Mouse (Mus musculus): ENCODE measurements around the gene Usf1. TPM values are rescaled to one million over a fixed set of nuclear protein-coding genes. Genes with fewer than 3 reads are reported as not detected.

Usf1 gene
- polyA plus RNA-seq, 1 experiment from 2014 or later = 53.3 TPM

DNA sequence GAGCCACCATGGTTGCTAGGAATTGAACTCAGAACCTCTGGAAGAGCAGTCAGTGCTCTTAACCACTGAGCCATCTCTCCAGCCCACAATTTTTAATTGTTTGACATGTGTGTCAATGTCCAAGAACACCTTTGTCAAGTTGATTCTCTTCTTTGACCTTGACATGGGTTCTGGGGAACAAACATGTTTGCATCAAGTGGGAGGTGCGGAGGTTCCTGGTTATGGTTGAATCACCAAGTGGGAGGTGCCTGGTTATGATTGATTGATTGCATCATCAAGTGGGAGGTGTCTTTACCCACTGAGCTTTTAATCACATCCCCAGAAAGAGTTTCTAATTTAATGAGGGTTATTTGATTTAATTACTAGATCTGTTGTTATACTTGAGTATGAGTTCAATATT lies 46.5 kb downstream of the Usf1 start:
- Histone ChIP-seq H3K27me3 (replicated peaks) (no peaks in the 10 kb centered on the region), H3K27ac (replicated peaks) (no peak overlapping the region), H3K36me3 (peaks cover 24% of the 10 kb centered on the region), H3K4me3 (no peak overlapping the region), H3K4me1 (peaks cover 14% of the 10 kb centered on the region), H3K9me3 (no peaks in the 10 kb centered on the region), H3K4me2 (no peak overlapping the region), H3K9ac (no peak overlapping the region)
- 86% methylated on average over 1 of the region's 1 CpGs for WGBS
- ATAC-seq (ENCODE audit: extremely low read depth, insufficient number of reproducible peaks, low FRiP score, low TSS enrichment) = no peak

DNA sequence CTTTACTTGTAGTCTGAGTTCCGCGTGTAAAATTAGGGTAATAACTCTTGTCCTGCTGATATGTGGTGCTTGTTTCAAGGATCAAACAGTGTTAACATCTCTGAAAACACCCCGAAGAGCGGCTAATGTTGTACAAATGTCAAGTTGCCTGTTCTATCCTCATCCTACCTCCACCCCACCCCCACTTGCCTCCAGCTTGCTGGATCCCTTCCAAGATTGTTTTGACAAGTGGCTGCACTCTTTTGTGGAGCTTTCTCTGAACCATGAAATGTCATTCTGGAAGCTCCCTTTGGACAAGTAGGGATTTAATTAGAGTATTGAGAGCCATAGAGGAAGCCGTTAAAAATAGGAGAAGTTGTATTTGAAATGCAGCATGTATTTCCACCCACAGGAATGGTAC lies 48.7 kb downstream of the Usf1 start:
- peaks cover 44% of the 10 kb centered on the region for H3K36me3 ChIP-seq
- H3K4me1 ChIP-seq = peaks cover 14% of the 10 kb centered on the region
- 46% methylated on average over 5 of the region's 5 CpGs for WGBS
- no peak overlapping the region for H3K4me3 ChIP-seq
- H3K27ac ChIP-seq (replicated peaks) = peak overlapping the region; percentile 17; the same call in 1 of the 2 replicates
- H3K27me3 ChIP-seq (replicated peaks) = no peaks in the 10 kb centered on the region
- H3K9me3 ChIP-seq = no peaks in the 10 kb centered on the region
- no peak overlapping the region for H3K9ac ChIP-seq
- no peak for ATAC-seq (ENCODE audit: extremely low read depth, insufficient number of reproducible peaks, low FRiP score, low TSS enrichment)
- H3K4me2 ChIP-seq = peak overlapping the region; percentile 6; the same call in 1 of the 2 replicates

DNA sequence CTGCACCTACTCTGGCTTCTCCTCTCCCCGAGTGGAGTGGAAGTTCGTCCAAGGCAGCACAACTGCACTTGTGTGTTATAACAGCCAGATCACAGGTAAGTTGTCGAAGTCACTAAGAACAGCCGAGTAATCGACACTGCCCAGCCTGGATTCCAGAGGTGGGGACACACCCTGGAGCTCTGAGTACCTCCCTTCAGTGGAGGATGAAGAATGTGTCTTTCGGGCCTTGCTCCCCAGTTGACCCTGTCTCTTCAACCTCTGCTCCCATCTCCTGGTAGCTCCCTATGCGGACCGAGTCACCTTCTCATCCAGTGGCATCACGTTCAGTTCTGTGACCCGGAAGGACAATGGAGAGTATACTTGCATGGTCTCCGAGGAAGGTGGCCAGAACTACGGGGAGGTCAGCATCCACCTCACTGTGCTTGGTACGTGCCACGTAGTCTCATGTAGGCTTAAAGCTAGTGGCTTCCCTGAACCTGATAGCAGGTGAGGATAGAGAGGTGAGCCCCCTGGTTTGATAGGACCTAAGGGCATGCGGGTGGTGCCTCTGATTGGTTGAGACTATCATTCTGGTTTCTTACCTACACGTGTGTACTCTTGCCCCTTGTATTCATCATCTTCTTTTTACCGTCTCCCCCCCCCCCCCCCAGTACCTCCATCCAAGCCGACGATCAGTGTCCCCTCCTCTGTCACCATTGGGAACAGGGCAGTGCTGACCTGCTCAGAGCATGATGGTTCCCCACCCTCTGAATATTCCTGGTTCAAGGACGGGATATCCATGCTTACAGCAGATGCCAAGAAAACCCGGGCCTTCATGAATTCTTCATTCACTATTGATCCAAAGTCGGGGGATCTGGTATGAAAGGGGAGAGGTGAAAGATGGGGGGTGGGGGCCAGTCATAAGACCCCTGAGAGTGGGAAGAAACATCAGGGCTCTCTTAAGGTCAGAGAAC lies 49.7 kb downstream of the Usf1 start:
- 88% methylated on average over 22 of the region's 22 CpGs for WGBS
- no peaks in the 10 kb centered on the region for H3K9me3 ChIP-seq

DNA sequence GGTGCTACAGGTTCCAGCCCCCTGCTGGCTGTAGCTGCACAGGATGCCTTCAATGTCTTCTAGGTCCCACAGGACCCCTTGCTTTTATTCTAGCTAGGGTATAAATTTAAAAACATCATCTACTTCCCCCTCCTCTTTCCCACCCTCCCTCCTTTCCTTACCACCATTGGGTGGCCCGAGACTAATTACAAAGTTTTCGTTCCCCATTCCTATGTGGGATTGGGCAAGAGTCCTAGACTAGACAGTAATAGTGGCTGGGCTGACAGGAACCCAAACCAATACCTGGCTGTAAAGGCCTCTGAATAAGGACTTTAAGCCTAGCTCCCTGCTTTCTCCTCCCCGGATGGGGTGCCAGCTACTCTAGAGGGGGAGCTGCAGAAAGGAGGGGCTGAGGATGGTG lies 52.0 kb downstream of the Usf1 start:
- WGBS = 84% methylated on average over 3 of the region's 3 CpGs
- Histone ChIP-seq H3K9ac (no peak overlapping the region), H3K4me3 (no peak overlapping the region), H3K27me3 (replicated peaks) (no peaks in the 10 kb centered on the region), H3K4me1 (peaks cover 14% of the 10 kb centered on the region), H3K4me2 (no peak overlapping the region), H3K9me3 (no peaks in the 10 kb centered on the region), H3K27ac (replicated peaks) (no peak overlapping the region), H3K36me3 (peaks cover 52% of the 10 kb centered on the region)
- no peak for ATAC-seq (ENCODE audit: extremely low read depth, insufficient number of reproducible peaks, low FRiP score, low TSS enrichment)

More for the DNA sequence above, 49.7 kb downstream of the Usf1 start:
- peaks cover 14% of the 10 kb centered on the region for H3K4me1 ChIP-seq
- no peak for ATAC-seq (ENCODE audit: extremely low read depth, insufficient number of reproducible peaks, low FRiP score, low TSS enrichment)
- no peak overlapping the region for H3K27ac ChIP-seq (replicated peaks)
- no peak overlapping the region for H3K4me3 ChIP-seq
- peaks cover 52% of the 10 kb centered on the region for H3K36me3 ChIP-seq
- no peaks in the 10 kb centered on the region for H3K27me3 ChIP-seq (replicated peaks)
- no peak overlapping the region for H3K9ac ChIP-seq
- no peak overlapping the region for H3K4me2 ChIP-seq

GRCm38 (mm10) chr1:171465749-171466412 lies 54.8 kb downstream of the Usf1 start:
- ATAC-seq (ENCODE audit: extremely low read depth, insufficient number of reproducible peaks, low FRiP score, low TSS enrichment) = no peak
- H3K4me3 ChIP-seq = no peak overlapping the region
- H3K36me3 ChIP-seq = peaks cover 45% of the 10 kb centered on the region
- no peak overlapping the region for H3K9ac ChIP-seq
- 88% methylated on average over 5 of the region's 5 CpGs for WGBS
- no peak overlapping the region for H3K27ac ChIP-seq (replicated peaks)
- no peak overlapping the region for H3K4me2 ChIP-seq
- H3K4me1 ChIP-seq = peaks cover 17% of the 10 kb centered on the region
- no peaks in the 10 kb centered on the region for H3K27me3 ChIP-seq (replicated peaks)
- no peaks in the 10 kb centered on the region for H3K9me3 ChIP-seq

- Histone ChIP-seq H3K4me1 (peaks cover 22% of the 10 kb centered on the region), H3K27me3 (replicated peaks) (no peaks in the 10 kb centered on the region), H3K9ac (no peak overlapping the region), H3K27ac (replicated peaks) (no peak overlapping the region), H3K4me3 (no peak overlapping the region), H3K4me2 (no peak overlapping the region), H3K36me3 (peaks cover 39% of the 10 kb centered on the region), H3K9me3 (no peaks in the 10 kb centered on the region)
- no peak for ATAC-seq (ENCODE audit: extremely low read depth, insufficient number of reproducible peaks, low FRiP score, low TSS enrichment)
- WGBS = 71% methylated on average over 4 of the region's 4 CpGs
Observed at GRCm38 (mm10) chr1:171466565-171466964, 55.5 kb downstream of the Usf1 start.

Other genes starting within 250 kb of the Usf1 start
- gene Pcp4l1, start 215.0 kb upstream of the Usf1 start, polyA plus RNA-seq (2015; fragmentation: Nextera tagmentation; extraction: Ambion mirVana) = 38.3 and 39.3 TPM in 2 replicates
- gene Nr1i3, start 197.3 kb upstream of the Usf1 start, polyA plus RNA-seq (2015; fragmentation: Nextera tagmentation; extraction: Ambion mirVana) = 0.25 and 0.36 TPM in 2 replicates
- 44.8 and 52.5 TPM in 2 replicates for gene Tomm40l, start 188.8 kb upstream of the Usf1 start, polyA plus RNA-seq (2015; fragmentation: Nextera tagmentation; extraction: Ambion mirVana)
- 21.9 and 119 TPM in 2 replicates for gene Apoa2, start 186.3 kb upstream of the Usf1 start, polyA plus RNA-seq (2015; fragmentation: Nextera tagmentation; extraction: Ambion mirVana)
- 29.5 and 33.1 TPM in 2 replicates for gene Fcer1g, start 176.9 kb upstream of the Usf1 start, polyA plus RNA-seq (2015; fragmentation: Nextera tagmentation; extraction: Ambion mirVana)
- 3.5 and 3.6 TPM in 2 replicates for gene Adamts4, start 160.9 kb upstream of the Usf1 start, polyA plus RNA-seq (2015; fragmentation: Nextera tagmentation; extraction: Ambion mirVana)
- gene Ndufs2, start 159.9 kb upstream of the Usf1 start, polyA plus RNA-seq (2015; fragmentation: Nextera tagmentation; extraction: Ambion mirVana) = 424 and 495 TPM in 2 replicates
- gene B4galt3, start 141.0 kb upstream of the Usf1 start, polyA plus RNA-seq (2015; fragmentation: Nextera tagmentation; extraction: Ambion mirVana) = 54.6 and 55.1 TPM in 2 replicates
- 36.1 and 42.1 TPM in 2 replicates for gene Ppox, start 130.1 kb upstream of the Usf1 start, polyA plus RNA-seq (2015; fragmentation: Nextera tagmentation; extraction: Ambion mirVana)
- gene Usp21, start 123.3 kb upstream of the Usf1 start, polyA plus RNA-seq (2015; fragmentation: Nextera tagmentation; extraction: Ambion mirVana) = 48.4 and 52.2 TPM in 2 replicates
- gene Ufc1, start 116.3 kb upstream of the Usf1 start, polyA plus RNA-seq (2015; fragmentation: Nextera tagmentation; extraction: Ambion mirVana) = 77.2 and 89.6 TPM in 2 replicates
- gene Dedd, start 82.2 kb upstream of the Usf1 start, polyA plus RNA-seq (2015; fragmentation: Nextera tagmentation; extraction: Ambion mirVana) = 34.6 and 37.6 TPM in 2 replicates
- gene Nit1, start 65.7 kb upstream of the Usf1 start, polyA plus RNA-seq (2015; fragmentation: Nextera tagmentation; extraction: Ambion mirVana) = 34.8 and 36.9 TPM in 2 replicates
- 85.4 and 97.8 TPM in 2 replicates for gene Pfdn2, start 65.6 kb upstream of the Usf1 start, polyA plus RNA-seq (2015; fragmentation: Nextera tagmentation; extraction: Ambion mirVana)
- 0.65 and 0.76 TPM in 2 replicates for gene Klhdc9, start 50.5 kb upstream of the Usf1 start, polyA plus RNA-seq (2015; fragmentation: Nextera tagmentation; extraction: Ambion mirVana)
- 0.23 and 0.27 TPM in 2 replicates for gene Nectin4, start 41.2 kb upstream of the Usf1 start, polyA plus RNA-seq (2015; fragmentation: Nextera tagmentation; extraction: Ambion mirVana)
- gene Arhgap30, start 22.4 kb upstream of the Usf1 start, polyA plus RNA-seq (2015; fragmentation: Nextera tagmentation; extraction: Ambion mirVana) = 0.78 and 0.92 TPM in 2 replicates
- gene Tstd1, start 7.6 kb downstream of the Usf1 start, polyA plus RNA-seq (2015; fragmentation: Nextera tagmentation; extraction: Ambion mirVana) = 3.1 and 3.6 TPM in 2 replicates
- gene F11r, start 26.2 kb downstream of the Usf1 start, polyA plus RNA-seq (2015; fragmentation: Nextera tagmentation; extraction: Ambion mirVana) = 61.8 and 66.1 TPM in 2 replicates
- 12.8 and 15.6 TPM in 2 replicates for gene Alyref2, start 92.2 kb downstream of the Usf1 start, polyA plus RNA-seq (2015; fragmentation: Nextera tagmentation; extraction: Ambion mirVana)
- gene Itln1, start 124.0 kb downstream of the Usf1 start, polyA plus RNA-seq (2015; fragmentation: Nextera tagmentation; extraction: Ambion mirVana) = not detected in 2 replicates
- gene Cd244a, start 147.9 kb downstream of the Usf1 start, polyA plus RNA-seq (2015; fragmentation: Nextera tagmentation; extraction: Ambion mirVana) = 0.11 TPM in 1 of 2 replicates, not detected in the other
- gene Ly9, start 196.1 kb downstream of the Usf1 start, polyA plus RNA-seq (2015; fragmentation: Nextera tagmentation; extraction: Ambion mirVana) = 0.11 and 0.13 TPM in 2 replicates
- gene Slamf7, start 241.7 kb downstream of the Usf1 start, polyA plus RNA-seq (2015; fragmentation: Nextera tagmentation; extraction: Ambion mirVana) = not detected in 2 replicates